Mouse (Mus musculus) intestine, postnatal 0 days (tissue): Measurements from ENCODE around the gene Glb1. TPM values are rescaled to one million over a fixed set of nuclear protein-coding genes. Genes with fewer than 3 reads are reported as not detected.
A peak's percentile ranks its signal among the peaks of the same experiment; 100 is the strongest.

Source experiments
- ATAC-seq: fragments of 200-750 bp; cut with Nextera tagmentation; 2 replicates; pipeline ENCODE4 v1.8.0; 2017; ENCODE audit warnings: mild to moderate bottlenecking, moderate TSS enrichment, moderate library complexity
- H3K27ac ChIP-seq: fragments of 300-500 bp; sonication (generic); 2 replicates; pipeline ENCODE4 v1.5.1; 2014; ENCODE audit warnings: mild to moderate bottlenecking, low read depth, low read length, moderate library complexity
- H3K27me3 ChIP-seq: fragments of 300-500 bp; sonication (generic); replicated peaks from 2 replicates; pipeline ENCODE4 v1.6.1; 2014; ENCODE audit warnings: low read length, mixed read lengths; ENCODE audit not compliant: control insufficient read depth, insufficient read depth
- H3K36me3 ChIP-seq: fragments of 300-500 bp; sonication (generic); 2 replicates; pipeline ENCODE4 v1.6.1; 2014; ENCODE audit warnings: mild to moderate bottlenecking, moderate library complexity; ENCODE audit not compliant: control insufficient read depth, insufficient read depth
- H3K4me1 ChIP-seq: fragments of 300-500 bp; sonication (generic); replicated peaks from 2 replicates; pipeline ENCODE4 v1.6.1; 2014; ENCODE audit warnings: antibody characterized with exemption, low read length, mixed read lengths; ENCODE audit not compliant: control insufficient read depth, insufficient read depth
- H3K4me2 ChIP-seq: fragments of 300-500 bp; sonication (generic); replicated peaks from 2 replicates; pipeline ENCODE4 v1.6.1; 2014; ENCODE audit warnings: low read depth, mild to moderate bottlenecking, moderate library complexity
- H3K4me3 ChIP-seq: fragments of 300-500 bp; sonication (generic); 2 replicates; pipeline ENCODE4 v1.5.1; 2014; ENCODE audit warnings: low read depth, low read length
- H3K9ac ChIP-seq: fragments of 300-500 bp; sonication (generic); 2 replicates; pipeline ENCODE4 v1.6.1; 2014; ENCODE audit warnings: mild to moderate bottlenecking, low read depth, low read length
- H3K9me3 ChIP-seq: fragments of 300-500 bp; sonication (generic); 2 replicates; pipeline ENCODE4 v1.6.1; 2016; ENCODE audit warnings: mixed run types; ENCODE audit not compliant: control insufficient read depth
- CTCF ChIP-seq: sonication (generic); IDR thresholded peaks from 2 replicates; pipeline ENCODE4 v1.5.1; 2016; ENCODE audit warnings: low read depth, mild to moderate bottlenecking, control low read depth, antibody characterized with exemption, moderate library complexity
- WGBS: fragments of 180-500 bp; shearing (Covaris S2); extraction: QIAGEN DNeasy Blood & Tissue Kit; methylation state at CpG from one replicate; pipeline ENCODE4 v1.1.7; 2014; 5-methylcytosine and 5-hydroxymethylcytosine counted together
- polyA plus RNA-seq: library from polyadenylated mRNA; unstranded; fragments of >200 nt; fragmentation: Nextera tagmentation; extraction: Ambion mirVana; gene quantifications from 2 replicates; pipeline ENCODE4 v1.2.1, GENCODE M21; 2015

Gene Glb1
- polyA plus RNA-seq, 1 experiment from 2014 or later: 491 TPM

- Histone ChIP-seq H3K4me1 (no peaks in the 10 kb centered on the region; the same call in 1 of the 2 replicates), H3K36me3 (peaks cover 11% of the 10 kb centered on the region; the same call in 1 of the 2 replicates), H3K4me3 (no peak overlapping the region), H3K27me3 (no peaks in the 10 kb centered on the region), H3K27ac (no peak overlapping the region), H3K4me2 (no peak overlapping the region), H3K9ac (no peak overlapping the region), H3K9me3 (no peaks in the 10 kb centered on the region)
- whole genome bisulfite sequencing: 96% methylated on average over 9 of the region's 9 CpGs
- TF ChIP-seq CTCF: no peak
- ATAC-seq: no peak
Observed at GRCm38 (mm10) chr9:114477019-114477418, 76.1 kb downstream of the Glb1 start.

- Histone ChIP-seq H3K27me3 (no peaks in the 10 kb centered on the region), H3K4me3 (no peak overlapping the region), H3K4me2 (no peak overlapping the region), H3K4me1 (no peaks in the 10 kb centered on the region), H3K27ac (no peak overlapping the region), H3K9ac (no peak overlapping the region), H3K36me3 (no peaks in the 10 kb centered on the region; the same call in 1 of the 2 replicates), H3K9me3 (no peaks in the 10 kb centered on the region)
- WGBS: 77% methylated on average over 3 of the region's 3 CpGs
- ATAC-seq: no peak
- no peak for TF ChIP-seq CTCF
Observed at GRCm38 (mm10) chr9:114480940-114481339, 80.1 kb downstream of the Glb1 start.

GRCm38 (mm10) chr9:114484771-114485170 is 83.9 kb downstream of the Glb1 start:
- H3K4me1 ChIP-seq: 0 out of 2 replicates have a peak, but pooled peaks cover 6% of the 10 kb centered on the region
- no peaks in the 10 kb centered on the region for H3K27me3 ChIP-seq
- H3K36me3 ChIP-seq: no peaks in the 10 kb centered on the region
- 80% methylated on average over 5 of the region's 5 CpGs for WGBS
- no peaks in the 10 kb centered on the region for H3K9me3 ChIP-seq
- no peak overlapping the region for H3K9ac ChIP-seq
- TF ChIP-seq CTCF: no peak
- H3K27ac ChIP-seq: no peak overlapping the region
- no peak overlapping the region for H3K4me2 ChIP-seq
- H3K4me3 ChIP-seq: no peak overlapping the region
- no peak for ATAC-seq

- peak; percentile 43 for ATAC-seq
- Histone ChIP-seq H3K27me3 (no peaks in the 10 kb centered on the region), H3K27ac (peak overlapping the region; percentile 97), H3K9ac (no peak overlapping the region), H3K9me3 (no peaks in the 10 kb centered on the region), H3K4me1 (0 out of 2 replicates have a peak, but pooled peaks cover 6% of the 10 kb centered on the region), H3K4me2 (0 out of 2 replicates have a peak overlapping the region, but pooled peaks have one; percentile 41), H3K36me3 (no peaks in the 10 kb centered on the region), H3K4me3 (no peak overlapping the region)
- TF ChIP-seq CTCF: peak; percentile 32
- WGBS: 36% methylated on average over 4 of the region's 4 CpGs
Observed at GRCm38 (mm10) chr9:114486808-114487207, 85.9 kb downstream of the Glb1 start.

GRCm38 (mm10) chr9:114487481-114488258 is 86.8 kb downstream of the Glb1 start:
- Histone ChIP-seq H3K4me1 (0 out of 2 replicates have a peak, but pooled peaks cover 6% of the 10 kb centered on the region), H3K9me3 (no peaks in the 10 kb centered on the region), H3K36me3 (no peaks in the 10 kb centered on the region), H3K9ac (peak overlapping the region; percentile 45), H3K27me3 (no peaks in the 10 kb centered on the region), H3K4me2 (peak overlapping the region; percentile 41), H3K27ac (peak overlapping the region; percentile 97), H3K4me3 (no peak overlapping the region)
- 39% methylated on average over 23 of the region's 23 CpGs for WGBS
- TF ChIP-seq CTCF: no peak
- ATAC-seq: peak; percentile 96

GRCm38 (mm10) chr9:114496469-114496868 is 95.6 kb downstream of the Glb1 start:
- H3K4me1 ChIP-seq: no peaks in the 10 kb centered on the region
- H3K9ac ChIP-seq: no peak overlapping the region
- H3K9me3 ChIP-seq: no peaks in the 10 kb centered on the region
- H3K27me3 ChIP-seq: no peaks in the 10 kb centered on the region
- no peak for ATAC-seq
- H3K4me2 ChIP-seq: no peak overlapping the region
- no peak overlapping the region for H3K4me3 ChIP-seq
- 70% methylated on average over 7 of the region's 7 CpGs for WGBS
- no peaks in the 10 kb centered on the region for H3K36me3 ChIP-seq
- no peak for TF ChIP-seq CTCF
- H3K27ac ChIP-seq: no peak overlapping the region
